Mouse (Mus musculus) limb, embryonic 12.5 days (tissue): Measurements from ENCODE around the gene Parp16. TPM values are rescaled to one million over a fixed set of nuclear protein-coding genes. Genes with fewer than 3 reads are reported as not detected.

Source experiments
- ATAC-seq: fragments of 200-750 bp; cut with Nextera tagmentation; 2 replicates; pipeline ENCODE4 v1.8.0; 2017; ENCODE audit warnings: low read depth, moderate TSS enrichment; ENCODE audit not compliant: insufficient number of reproducible peaks, insufficient read depth, low FRiP score, low TSS enrichment
- H3K27ac ChIP-seq: fragments of 300-500 bp; sonication (generic); 2 replicates; pipeline ENCODE4 v1.5.1; 2016; ENCODE audit warnings: mild to moderate bottlenecking, moderate library complexity
- H3K27me3 ChIP-seq: fragments of 300-500 bp; sonication (generic); 2 replicates; pipeline ENCODE4 v1.6.1; 2016; ENCODE audit warnings: mild to moderate bottlenecking, moderate library complexity
- H3K36me3 ChIP-seq: fragments of 300-500 bp; sonication (generic); 2 replicates; pipeline ENCODE4 v1.6.1; 2016; ENCODE audit warnings: mild to moderate bottlenecking, moderate library complexity
- H3K4me1 ChIP-seq: fragments of 300-500 bp; sonication (generic); replicated peaks from 2 replicates; pipeline ENCODE4 v1.6.1; 2016
- H3K4me2 ChIP-seq: fragments of 300-500 bp; sonication (generic); 2 replicates; pipeline ENCODE4 v1.6.1; 2016; ENCODE audit warnings: mild to moderate bottlenecking, moderate library complexity
- H3K4me3 ChIP-seq: fragments of 300-500 bp; sonication (generic); replicated peaks from 2 replicates; pipeline ENCODE4 v1.5.1; 2016; ENCODE audit warnings: mild to moderate bottlenecking
- H3K9ac ChIP-seq: fragments of 300-500 bp; sonication (generic); replicated peaks from 2 replicates; pipeline ENCODE4 v1.6.1; 2016; ENCODE audit warnings: mild to moderate bottlenecking, moderate library complexity
- H3K9me3 ChIP-seq: fragments of 300-500 bp; sonication (generic); 2 replicates; pipeline ENCODE4 v1.6.1; 2016; ENCODE audit warnings: mild to moderate bottlenecking, moderate library complexity
- WGBS: fragments of 180-500 bp; shearing (Covaris S2); methylation state at CpG from one replicate; pipeline ENCODE4 v1.1.7; 2016; 5-methylcytosine and 5-hydroxymethylcytosine counted together
- polyA plus RNA-seq: library from polyadenylated mRNA; unstranded; fragments of >200 nt; fragmentation: Nextera tagmentation; extraction: Ambion mirVana; gene quantifications from 2 replicates; pipeline ENCODE4 v1.2.1, GENCODE M21; 2016

Parp16 gene
- 8.2 and 8.7 TPM in 2 replicates for polyA plus RNA-seq

- no peak within 1 kb of the TSS for H3K4me3 ChIP-seq
- H3K9me3 ChIP-seq = no peaks in the 10 kb centered on the region
- H3K27me3 ChIP-seq = no peaks in the 10 kb centered on the region
- 76% methylated on average over 4 of the region's 4 CpGs for WGBS
- H3K36me3 ChIP-seq = no peaks in the 10 kb centered on the region
- ATAC-seq = no peak
- peak within 1 kb of the TSS; percentile 87 for H3K27ac ChIP-seq
- H3K4me1 ChIP-seq = peaks cover 35% of the 10 kb centered on the region
- peak within 1 kb of the TSS; percentile 21; the same call in 1 of the 2 replicates for H3K4me2 ChIP-seq
- peak within 1 kb of the TSS; percentile 18 for H3K9ac ChIP-seq
These were observed at the start of gene Parp16 for GRCm38 (mm10) chr9:65195053-65195452. Gene Parp16, plus strand, starts transcription at chr9:65195353.

- Histone ChIP-seq H3K9ac (no peak overlapping the region), H3K27me3 (0 out of 2 replicates have a peak, but pooled peaks cover 6% of the 10 kb centered on the region), H3K4me1 (peaks cover 11% of the 10 kb centered on the region), H3K27ac (no peak overlapping the region), H3K4me3 (no peak overlapping the region), H3K4me2 (no peak overlapping the region), H3K9me3 (no peaks in the 10 kb centered on the region), H3K36me3 (peaks cover 17% of the 10 kb centered on the region; the same call in 1 of the 2 replicates)
- no peak for ATAC-seq
- WGBS = 70% methylated on average over 5 of the region's 5 CpGs
These were observed 49.2 kb upstream of the Parp16 start for GRCm38 (mm10) chr9:65146001-65146400.

DNA sequence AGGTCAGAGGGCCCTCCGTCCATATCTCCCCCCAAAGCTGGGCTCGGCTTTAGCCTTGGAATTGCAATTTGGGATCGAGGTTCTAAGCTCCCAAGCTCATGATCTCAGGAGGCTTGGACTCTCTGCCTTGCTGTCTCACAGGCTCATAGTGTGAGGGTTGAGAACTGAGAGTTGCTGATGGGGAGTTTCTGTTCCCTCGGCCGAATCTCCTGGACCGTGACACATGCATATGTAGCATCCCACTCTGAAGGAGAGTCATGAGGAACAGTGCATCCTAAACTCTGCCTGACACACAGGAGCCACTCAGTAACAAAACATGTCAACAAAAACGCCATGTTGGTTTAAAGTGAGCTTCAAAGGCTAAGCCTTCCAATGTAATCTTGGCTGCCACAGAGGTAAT is 46.6 kb upstream of the Parp16 start:
- no peak overlapping the region for H3K4me2 ChIP-seq
- H3K4me1 ChIP-seq = peaks cover 11% of the 10 kb centered on the region
- H3K27ac ChIP-seq = no peak overlapping the region
- WGBS = 85% methylated on average over 7 of the region's 7 CpGs
- no peaks in the 10 kb centered on the region for H3K9me3 ChIP-seq
- peaks cover 17% of the 10 kb centered on the region; the same call in 1 of the 2 replicates for H3K36me3 ChIP-seq
- H3K9ac ChIP-seq = no peak overlapping the region
- H3K4me3 ChIP-seq = no peak overlapping the region
- H3K27me3 ChIP-seq = 0 out of 2 replicates have a peak, but pooled peaks cover 6% of the 10 kb centered on the region
- no peak for ATAC-seq

DNA sequence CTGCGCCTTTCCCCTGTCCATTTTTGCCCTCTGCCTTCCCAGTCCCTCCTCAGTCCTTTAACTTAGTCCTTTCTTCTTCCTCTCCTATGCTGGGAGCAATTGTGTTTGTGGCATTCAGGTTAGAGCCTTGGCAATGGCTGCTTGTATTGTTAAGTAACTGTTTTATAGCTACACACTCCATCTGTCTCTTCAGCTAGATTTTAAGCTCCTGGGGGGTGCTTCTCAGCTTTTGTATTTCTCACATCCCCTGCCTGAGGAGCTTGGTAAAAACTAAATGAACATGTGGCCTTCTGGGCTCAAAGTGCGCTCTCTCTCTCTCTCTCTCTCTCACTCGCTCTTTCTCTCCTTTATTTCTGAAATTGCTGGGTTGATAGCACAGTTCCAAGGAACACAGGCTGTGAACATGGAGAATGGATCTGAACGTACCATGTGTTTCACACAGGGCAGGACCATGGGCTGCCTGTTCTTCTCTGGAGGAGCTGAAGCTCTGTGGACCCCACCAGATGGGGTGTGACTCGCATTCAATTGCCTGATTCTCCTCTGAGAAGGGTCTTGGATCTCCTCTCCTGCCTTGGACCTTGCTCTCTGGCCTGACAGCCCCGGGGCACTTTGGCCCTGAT is 42.3 kb upstream of the Parp16 start:
- peak overlapping the region; percentile 18; the same call in 1 of the 2 replicates for H3K9ac ChIP-seq
- WGBS = 52% methylated on average over 6 of the region's 6 CpGs
- H3K27me3 ChIP-seq = peaks cover 16% of the 10 kb centered on the region; the same call in 1 of the 2 replicates
- no peaks in the 10 kb centered on the region for H3K9me3 ChIP-seq
- H3K4me1 ChIP-seq = peaks cover 48% of the 10 kb centered on the region
- H3K36me3 ChIP-seq = peaks cover 9% of the 10 kb centered on the region; the same call in 1 of the 2 replicates
- ATAC-seq = no peak
- H3K4me3 ChIP-seq = no peak overlapping the region
- peak overlapping the region; percentile 77 for H3K27ac ChIP-seq
- H3K4me2 ChIP-seq = no peak overlapping the region; the same call in 1 of the 2 replicates

DNA sequence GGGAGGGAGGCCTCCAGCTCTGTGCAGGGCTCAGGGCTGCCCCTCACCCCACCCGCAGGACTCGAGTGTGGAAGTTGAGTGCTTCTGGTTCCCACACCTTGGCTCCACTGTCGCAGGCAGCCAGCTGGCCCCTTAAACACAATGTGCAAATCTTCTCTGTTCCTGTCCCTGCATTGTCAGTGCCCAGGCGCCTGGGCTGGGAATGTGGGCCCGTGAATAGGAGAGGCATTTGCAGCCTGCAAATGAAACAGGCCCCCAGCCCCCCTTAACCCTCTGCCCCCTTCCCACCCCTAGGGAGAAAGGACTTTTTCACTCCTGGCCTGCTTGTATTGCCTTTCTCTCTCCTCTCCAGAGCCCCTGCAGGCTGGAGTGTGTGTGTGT is 41.8 kb upstream of the Parp16 start:
- Histone ChIP-seq H3K9ac (peak overlapping the region; percentile 18; the same call in 1 of the 2 replicates), H3K27me3 (peaks cover 16% of the 10 kb centered on the region; the same call in 1 of the 2 replicates), H3K9me3 (no peaks in the 10 kb centered on the region), H3K36me3 (peaks cover 9% of the 10 kb centered on the region; the same call in 1 of the 2 replicates), H3K4me1 (peaks cover 50% of the 10 kb centered on the region), H3K4me3 (no peak overlapping the region), H3K4me2 (no peak overlapping the region; the same call in 1 of the 2 replicates), H3K27ac (peak overlapping the region; percentile 77)
- WGBS = 5% methylated on average over 5 of the region's 5 CpGs
- ATAC-seq = peak; percentile 23; the same call in 1 of the 2 replicates

GRCm38 (mm10) chr9:65154692-65155455 is 40.3 kb upstream of the Parp16 start:
- no peak overlapping the region for H3K4me2 ChIP-seq
- no peak overlapping the region for H3K27ac ChIP-seq
- H3K4me1 ChIP-seq = peaks cover 50% of the 10 kb centered on the region
- peaks cover 4% of the 10 kb centered on the region; the same call in 1 of the 2 replicates for H3K36me3 ChIP-seq
- H3K27me3 ChIP-seq = peaks cover 17% of the 10 kb centered on the region
- 43% methylated on average over 9 of the region's 9 CpGs for WGBS
- H3K9me3 ChIP-seq = no peaks in the 10 kb centered on the region
- ATAC-seq = no peak
- no peak overlapping the region for H3K4me3 ChIP-seq
- no peak overlapping the region for H3K9ac ChIP-seq

DNA sequence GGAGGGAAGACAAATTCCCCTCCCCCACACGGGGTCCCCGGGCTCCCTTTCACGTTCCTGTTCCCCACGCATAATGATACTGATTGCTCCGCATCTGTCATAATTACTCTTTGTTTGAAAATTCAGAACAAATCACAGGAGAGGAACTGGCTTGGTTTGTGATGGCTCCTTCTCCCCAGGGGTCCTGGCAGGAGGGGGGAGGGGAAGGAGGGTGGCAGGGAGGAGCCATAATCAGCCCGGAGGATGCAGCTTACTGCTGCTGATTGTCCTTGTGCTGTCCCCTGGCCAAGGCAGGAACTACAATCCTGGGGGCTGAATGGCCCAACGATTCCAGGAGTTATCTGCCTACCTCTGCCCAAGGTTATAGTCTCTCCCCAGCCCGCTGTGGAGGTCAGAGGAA is 38.5 kb upstream of the Parp16 start:
- Histone ChIP-seq H3K9me3 (no peaks in the 10 kb centered on the region), H3K4me1 (peaks cover 50% of the 10 kb centered on the region), H3K9ac (no peak overlapping the region), H3K36me3 (no peaks in the 10 kb centered on the region), H3K4me3 (no peak overlapping the region), H3K4me2 (peak overlapping the region; percentile 19; the same call in 1 of the 2 replicates), H3K27me3 (peaks cover 34% of the 10 kb centered on the region), H3K27ac (no peak overlapping the region)
- 10% methylated on average over 8 of the region's 8 CpGs for WGBS
- ATAC-seq = no peak

DNA sequence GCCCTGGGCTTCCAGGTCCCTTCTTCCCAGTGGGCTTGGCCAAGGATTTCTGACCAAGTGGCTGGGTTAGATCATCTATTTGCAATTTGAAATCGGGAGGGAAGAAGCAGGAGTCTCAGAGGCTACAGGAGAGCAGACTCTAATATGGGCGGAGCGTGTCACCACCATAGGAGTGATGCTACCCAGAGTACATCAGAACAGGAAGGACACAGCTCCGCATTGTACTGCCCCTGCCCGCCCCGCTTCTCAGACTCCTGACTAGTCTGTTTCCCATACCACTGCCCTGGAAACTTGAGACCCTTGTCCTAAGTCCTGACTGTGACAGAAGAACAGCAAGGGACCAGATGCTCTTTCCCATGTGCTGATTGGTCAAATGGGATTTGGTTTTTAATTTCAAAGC is 37.5 kb upstream of the Parp16 start:
- Histone ChIP-seq H3K4me2 (no peak overlapping the region), H3K4me3 (no peak overlapping the region), H3K36me3 (no peaks in the 10 kb centered on the region), H3K9ac (no peak overlapping the region), H3K27ac (no peak overlapping the region), H3K9me3 (no peaks in the 10 kb centered on the region), H3K27me3 (peaks cover 45% of the 10 kb centered on the region), H3K4me1 (peaks cover 56% of the 10 kb centered on the region)
- peak; percentile 54; the same call in 1 of the 2 replicates for ATAC-seq
- WGBS = 33% methylated on average over 6 of the region's 6 CpGs

DNA sequence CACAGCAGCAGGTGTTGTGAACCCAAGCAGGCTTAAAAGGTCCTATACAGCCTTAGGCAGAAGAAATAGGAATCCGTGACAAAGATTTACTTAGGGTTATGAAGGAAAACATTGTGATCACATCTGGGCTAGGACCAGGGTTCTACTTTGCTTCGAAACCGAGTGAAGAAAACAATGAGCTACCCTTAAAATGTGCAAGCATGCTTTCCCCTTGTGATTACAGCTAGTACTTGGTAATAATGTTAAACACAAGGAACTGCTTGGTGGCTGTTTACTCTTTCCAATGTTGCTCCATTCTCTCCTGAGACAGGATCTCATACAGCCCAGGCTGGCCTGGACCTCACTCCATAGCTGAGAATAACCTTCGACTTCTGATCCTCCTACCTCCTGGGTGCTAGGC is 34.0 kb upstream of the Parp16 start:
- no peak for ATAC-seq
- Histone ChIP-seq H3K9me3 (peaks cover 5% of the 10 kb centered on the region; the same call in 1 of the 2 replicates), H3K4me2 (no peak overlapping the region), H3K36me3 (no peaks in the 10 kb centered on the region), H3K27me3 (peaks cover 69% of the 10 kb centered on the region), H3K4me3 (no peak overlapping the region), H3K9ac (no peak overlapping the region), H3K27ac (no peak overlapping the region), H3K4me1 (peaks cover 44% of the 10 kb centered on the region)
- WGBS = 41% methylated on average over 4 of the region's 4 CpGs

- no peaks in the 10 kb centered on the region for H3K36me3 ChIP-seq
- H3K9me3 ChIP-seq = peaks cover 5% of the 10 kb centered on the region; the same call in 1 of the 2 replicates
- no peak overlapping the region; the same call in 1 of the 2 replicates for H3K4me3 ChIP-seq
- H3K27me3 ChIP-seq = peaks cover 65% of the 10 kb centered on the region
- 16% methylated on average over 8 of the region's 8 CpGs for WGBS
- peaks cover 44% of the 10 kb centered on the region for H3K4me1 ChIP-seq
- H3K4me2 ChIP-seq = peak overlapping the region; percentile 88; the same call in 1 of the 2 replicates
- no peak overlapping the region for H3K9ac ChIP-seq
- ATAC-seq = no peak
- no peak overlapping the region for H3K27ac ChIP-seq
These were observed 33.3 kb upstream of the Parp16 start for GRCm38 (mm10) chr9:65161881-65162280.
